Mouse (Mus musculus): Measurements from ENCODE around the gene Rpl27.
A peak's percentile ranks its signal among the peaks of the same experiment; 100 is the strongest.
"Not testable (repeated sequence)": the region's sequence is repeated elsewhere in the genome, so short reads cannot be mapped to it uniquely, and the experiment has no call there.

Gene Rpl27

DNA sequence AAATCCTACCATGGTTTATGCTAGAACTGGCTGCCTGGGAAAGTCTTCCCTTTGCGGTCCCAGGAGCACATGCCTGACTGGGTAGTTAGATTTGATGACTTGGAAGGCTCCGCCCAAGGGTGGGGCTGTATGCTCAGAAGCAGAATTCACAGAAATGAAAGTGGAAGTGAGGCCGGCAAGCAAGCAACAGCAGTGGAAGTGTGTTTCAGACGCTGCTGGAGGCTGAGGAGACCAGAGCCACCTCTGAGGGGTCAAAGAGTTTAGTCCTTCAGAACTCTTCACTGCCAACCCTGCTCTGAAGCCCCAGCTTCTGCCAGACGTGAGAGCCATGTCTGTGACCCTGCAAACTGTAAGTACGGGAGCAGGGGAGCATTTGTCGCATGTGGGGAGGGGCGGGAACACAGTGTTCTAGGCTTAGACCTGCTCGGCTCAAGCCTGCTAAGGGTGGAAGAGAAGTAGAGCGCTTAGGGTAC lies 6.2 kb downstream of the Rpl27 start, which contains the start of gene Ifi35:
Ifi35 (plus strand) TSS at position 134 of the 473 bp plus-strand sequence.
- peak; percentile 69 to 72 for DNase-seq

GRCm38 (mm10) chr11:101448899-101449298 lies 6.8 kb downstream of the Rpl27 start:
- no peak for DNase-seq

GRCm38 (mm10) chr11:101449596-101449995 lies 7.5 kb downstream of the Rpl27 start:
- DNase-seq = not testable (repeated sequence)

- peak; percentile 22 to 31 for DNase-seq
These were observed 8.3 kb downstream of the Rpl27 start for GRCm38 (mm10) chr11:101450394-101450793.

- no peak for DNase-seq
These were observed 9.4 kb downstream of the Rpl27 start for GRCm38 (mm10) chr11:101451536-101451935.

GRCm38 (mm10) chr11:101452093-101452774 lies 10.1 kb downstream of the Rpl27 start:
- DNase-seq = no peak

DNA sequence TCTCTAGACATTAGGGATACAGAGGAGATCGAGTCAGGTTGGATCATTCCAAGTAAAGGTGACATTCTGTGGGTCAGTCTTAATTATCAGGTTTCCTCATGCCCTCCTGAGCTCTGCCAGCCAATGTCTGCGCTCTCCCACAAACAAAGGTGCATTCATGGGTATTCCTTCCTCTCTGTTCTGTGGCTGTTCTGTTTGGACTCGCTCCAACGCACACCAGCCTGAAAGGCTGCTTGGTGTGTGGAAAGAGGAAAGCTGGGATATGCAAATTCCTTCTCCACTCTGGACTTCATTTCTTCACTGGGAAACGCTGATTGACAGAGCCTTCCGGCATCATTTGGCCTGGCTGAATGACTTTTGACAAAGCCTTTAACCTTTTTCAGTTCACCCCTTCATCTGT lies 12.6 kb downstream of the Rpl27 start:
- DNase-seq = no peak

DNA sequence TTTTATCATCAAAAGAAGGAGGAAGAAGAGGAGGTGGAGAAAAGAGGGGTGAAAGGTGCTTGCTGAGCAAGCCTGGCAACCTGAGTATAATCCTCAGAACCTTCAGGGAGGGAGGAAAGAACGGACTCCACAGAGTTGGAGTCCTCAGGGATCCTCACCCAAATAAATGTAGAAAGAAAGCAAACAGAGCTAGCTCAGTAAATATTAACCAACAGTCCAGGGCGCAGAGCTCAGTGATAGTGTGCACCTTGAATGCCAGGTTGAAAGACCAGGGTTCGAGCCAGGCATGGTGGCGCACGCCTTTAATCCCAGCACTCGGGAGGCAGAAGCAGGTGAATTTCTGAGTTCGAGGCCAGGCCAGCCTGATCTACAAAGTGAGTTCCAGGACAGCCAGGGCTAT lies 13.5 kb downstream of the Rpl27 start:
- DNase-seq = no peak

- no peak for DNase-seq
These were observed 15.5 kb downstream of the Rpl27 start for GRCm38 (mm10) chr11:101457631-101458030.

GRCm38 (mm10) chr11:101458217-101458616 lies 16.1 kb downstream of the Rpl27 start:
- no peak for DNase-seq

DNA sequence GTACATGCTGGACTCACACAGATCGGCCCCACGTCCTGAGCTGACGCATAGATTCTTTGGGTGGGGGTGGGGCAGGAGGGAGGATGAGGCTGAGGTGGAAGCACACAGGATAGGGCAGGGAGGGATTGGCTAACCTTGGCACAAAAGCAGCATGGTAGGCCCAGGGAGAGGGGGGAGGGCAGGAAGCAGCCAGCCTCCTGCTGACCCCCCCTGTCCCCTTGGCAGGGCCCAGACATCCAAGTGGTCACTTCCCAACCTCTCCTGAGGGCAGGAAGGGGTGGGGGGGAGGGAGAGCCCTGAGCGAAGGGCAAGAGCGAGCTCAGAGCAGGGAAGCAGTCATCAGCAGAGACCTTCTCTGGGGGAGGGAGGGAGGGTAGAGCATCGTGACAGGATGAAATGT lies 17.6 kb downstream of the Rpl27 start:
- DNase-seq = no peak

GRCm38 (mm10) chr11:101460321-101460720 lies 18.2 kb downstream of the Rpl27 start:
- DNase-seq = no peak

DNA sequence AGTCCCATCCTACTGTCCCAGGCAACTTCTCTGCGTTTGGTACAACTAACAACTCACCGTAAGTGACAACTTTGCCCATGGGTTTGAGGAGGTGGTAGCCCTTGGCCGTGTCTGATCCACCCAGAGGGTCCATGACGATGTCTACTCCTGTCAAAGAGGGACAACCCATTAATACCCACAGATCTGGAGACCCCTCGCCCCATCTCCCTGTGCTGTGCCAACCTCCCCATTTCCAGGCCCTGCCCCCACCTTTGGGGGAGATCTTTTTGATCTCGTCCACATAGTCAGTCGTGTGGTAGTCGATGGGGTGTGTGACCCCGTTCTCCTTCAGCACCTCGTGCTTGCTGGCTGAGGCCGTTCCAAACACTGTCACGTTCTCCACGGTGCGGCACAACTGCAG lies 20.0 kb downstream of the Rpl27 start:
- DNase-seq = no peak

DNA sequence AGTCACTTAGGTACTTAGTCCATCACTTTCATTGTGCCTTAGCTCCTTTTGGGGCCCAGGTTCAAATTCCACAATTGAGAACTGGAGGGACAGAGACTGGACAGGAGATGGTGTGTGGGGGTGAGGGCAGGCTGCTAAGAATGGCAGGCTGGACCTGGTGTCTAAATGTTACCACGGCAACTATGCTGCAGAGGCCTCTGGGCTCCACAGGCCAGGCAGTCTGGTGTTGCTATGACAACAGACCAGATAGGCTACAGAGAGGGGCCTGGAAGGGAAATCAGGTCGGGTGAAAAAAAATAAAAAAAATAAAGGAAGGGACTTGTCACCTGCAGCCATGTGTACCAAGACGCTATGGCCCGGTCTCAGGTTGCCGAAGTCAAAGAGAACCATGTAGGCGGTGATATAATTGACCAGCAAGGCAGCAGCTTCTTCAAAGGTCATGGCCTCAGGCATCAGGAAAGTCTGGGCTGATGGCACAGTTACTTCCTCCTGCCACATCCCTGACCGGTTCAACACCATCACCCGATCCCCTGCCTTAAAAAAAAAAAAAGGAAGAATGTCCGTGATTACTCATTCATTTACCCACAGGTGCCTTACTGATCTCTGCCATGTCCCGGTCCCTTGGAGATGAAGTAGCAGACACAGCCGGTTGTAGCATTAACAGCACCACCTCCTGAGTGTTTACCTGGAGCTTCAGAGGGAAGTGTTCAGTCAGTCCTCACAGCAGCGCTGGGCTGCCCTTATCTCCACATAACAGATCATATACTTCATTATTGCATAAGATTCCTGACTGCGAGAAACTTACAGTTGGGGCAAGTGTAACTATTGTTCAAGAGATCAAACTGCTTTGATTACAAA lies 20.7 kb downstream of the Rpl27 start:
- no peak for DNase-seq

DNA sequence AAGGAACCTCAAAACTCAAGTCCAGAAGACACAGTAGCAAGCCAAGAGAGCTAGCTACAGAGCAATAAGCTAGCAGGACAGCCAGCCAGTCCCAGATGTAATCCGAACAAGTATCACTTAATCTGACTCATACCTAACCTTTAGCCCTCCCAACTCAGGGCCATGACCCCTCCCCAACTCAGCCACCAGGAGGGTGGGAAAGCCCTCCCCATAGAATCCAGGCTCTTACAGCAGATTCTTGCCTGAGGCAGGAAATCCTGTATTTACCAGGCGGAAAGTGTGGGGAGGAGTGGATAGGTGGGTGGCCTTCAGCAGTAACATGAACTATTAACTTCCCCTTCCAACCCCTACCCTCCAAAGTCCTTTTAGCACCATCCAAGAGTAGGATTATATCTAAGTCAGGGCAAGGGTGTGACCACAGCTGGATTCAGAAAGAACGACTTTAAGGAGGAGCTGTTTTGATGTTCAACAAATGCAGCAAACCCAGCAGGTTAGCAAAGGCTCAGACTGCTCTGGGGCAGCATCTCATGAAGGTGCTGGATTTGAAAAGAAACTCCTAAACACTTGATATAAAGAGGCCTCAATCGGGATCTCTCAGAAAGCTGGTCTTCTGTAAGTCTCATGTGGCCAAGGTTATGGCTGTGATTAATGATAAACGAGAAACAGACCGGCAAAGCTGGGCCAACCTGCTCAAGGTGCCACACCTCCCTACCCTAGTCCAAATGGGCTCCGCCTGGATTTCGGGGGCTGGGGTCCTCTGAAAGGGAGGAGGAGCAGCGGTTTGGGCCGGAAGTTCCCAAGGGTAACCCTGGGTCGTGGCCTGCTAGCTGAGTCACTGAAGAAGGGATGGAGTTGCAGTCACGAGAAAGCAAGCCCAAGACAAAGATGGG lies 22.4 kb downstream of the Rpl27 start, which contains the start of gene Rnd2:
Rnd2 (plus strand) TSS at position 789 of the 890 bp plus-strand sequence.
- no peak for DNase-seq

DNA sequence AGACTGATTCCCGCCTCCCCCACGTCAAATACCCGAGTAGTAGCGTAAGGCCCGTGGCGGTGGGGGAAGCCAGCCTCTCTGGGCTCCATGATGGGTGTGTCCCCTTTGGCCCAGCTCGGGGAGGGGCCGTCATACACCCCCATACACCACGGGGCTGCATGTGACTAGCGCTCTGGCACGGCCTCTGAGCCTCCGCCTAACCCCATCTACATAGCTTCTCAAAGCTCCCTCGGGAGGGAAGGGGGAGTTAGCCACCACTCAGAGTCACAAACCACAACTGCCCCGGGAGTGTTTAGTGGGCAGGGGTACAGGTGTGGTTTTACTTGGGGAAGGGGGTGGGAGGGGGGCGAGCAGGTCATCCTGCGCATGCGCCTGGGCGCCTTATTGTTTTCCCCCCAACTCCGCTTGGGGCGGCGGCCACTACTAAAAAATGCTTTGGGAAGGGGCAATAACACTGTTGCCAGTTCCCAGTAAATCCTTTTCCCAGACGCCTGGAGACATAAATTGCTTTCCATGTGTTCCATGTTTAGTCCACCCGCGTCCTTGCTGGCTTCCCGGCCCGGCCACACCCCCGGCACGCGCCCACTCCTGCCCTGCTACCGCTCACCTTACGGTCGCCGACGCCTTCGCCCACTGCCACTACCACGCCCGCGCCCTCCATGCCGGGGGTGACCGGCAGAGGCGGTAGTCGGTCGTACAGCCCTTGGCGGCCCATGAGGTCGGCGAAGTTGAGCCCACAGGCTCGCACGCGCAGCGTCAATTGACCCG lies 23.2 kb downstream of the Rpl27 start:
- DNase-seq = peak; percentile 36 to 57

DNA sequence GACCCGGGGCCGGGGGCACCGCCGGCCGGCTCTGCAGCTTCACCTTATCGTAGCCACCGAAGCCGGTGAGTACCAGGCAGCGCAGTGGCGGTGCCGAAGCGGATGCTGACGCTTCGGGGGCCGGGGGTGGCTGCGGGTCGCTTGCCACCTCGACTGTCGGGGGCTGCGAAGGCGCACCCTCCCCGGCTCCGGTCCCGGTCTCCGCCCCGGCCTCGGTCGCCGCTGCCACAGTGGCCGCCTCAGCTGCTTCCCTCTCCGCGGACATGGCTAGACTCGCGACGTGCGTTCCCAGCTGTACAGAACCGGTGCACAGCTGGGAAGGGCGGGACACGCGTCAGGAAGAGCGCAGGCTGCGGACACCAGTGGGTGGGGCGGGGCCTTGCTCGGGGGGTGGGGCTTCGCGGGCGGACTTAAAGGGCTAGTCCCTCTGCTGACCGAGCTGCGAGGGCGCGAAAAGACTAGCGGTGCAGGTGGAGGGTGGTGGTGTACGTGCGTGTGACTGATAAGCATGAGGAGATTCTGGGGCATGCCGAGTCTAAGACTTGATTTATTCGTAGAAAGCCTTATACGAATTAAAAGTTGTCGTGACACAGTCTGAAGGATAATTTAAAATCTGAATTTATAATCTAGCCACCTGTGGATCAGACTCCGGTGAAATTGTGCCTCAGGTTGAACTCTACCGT lies 23.9 kb downstream of the Rpl27 start, which contains the start of gene Vat1:
Vat1 (minus strand) TSS at position 362 of the 683 bp plus-strand sequence.
- peak; percentile 69 to 73 for DNase-seq

- not testable (repeated sequence) for DNase-seq
These were observed 24.5 kb downstream of the Rpl27 start for GRCm38 (mm10) chr11:101466552-101466950.

DNA sequence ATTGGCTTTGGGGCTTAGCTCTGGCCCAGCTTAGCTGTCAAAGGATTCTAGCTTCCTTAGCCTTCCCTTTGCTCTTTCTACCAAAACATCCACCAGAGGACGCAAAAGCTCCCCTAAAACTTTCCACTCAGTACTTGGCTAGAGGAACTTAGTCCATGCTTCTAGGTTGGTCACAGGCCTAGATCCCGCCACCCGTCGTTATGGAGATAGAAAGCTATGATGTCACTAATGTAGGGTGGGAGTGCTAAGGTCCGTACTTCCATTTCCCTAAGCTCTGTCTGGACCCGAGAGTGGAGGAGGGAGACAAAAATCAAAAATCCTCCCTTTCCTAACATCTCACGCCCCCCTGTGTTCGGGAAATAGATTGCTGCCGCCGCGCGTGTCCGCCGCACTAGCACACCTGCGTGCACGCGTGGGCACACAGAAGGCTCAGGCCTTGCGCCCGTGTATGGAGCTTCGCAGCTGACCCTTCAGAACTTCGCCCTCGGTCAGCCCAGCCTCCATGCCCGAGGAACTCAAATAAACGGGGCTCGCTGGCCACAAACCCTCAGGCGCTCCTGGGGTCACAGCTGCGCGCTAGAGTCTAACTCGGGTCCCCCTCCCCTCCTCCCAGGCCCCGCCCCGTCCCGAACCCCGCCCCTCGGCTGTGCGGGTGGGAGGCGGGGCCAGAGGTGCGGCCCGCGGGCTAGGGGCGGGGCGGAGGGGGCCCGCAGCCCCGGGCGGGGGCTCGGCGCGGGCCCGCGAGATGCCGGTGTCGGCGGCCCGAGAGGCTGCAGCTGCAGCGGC lies 25.6 kb downstream of the Rpl27 start:
- peak; percentile 75 to 79 for DNase-seq

DNA sequence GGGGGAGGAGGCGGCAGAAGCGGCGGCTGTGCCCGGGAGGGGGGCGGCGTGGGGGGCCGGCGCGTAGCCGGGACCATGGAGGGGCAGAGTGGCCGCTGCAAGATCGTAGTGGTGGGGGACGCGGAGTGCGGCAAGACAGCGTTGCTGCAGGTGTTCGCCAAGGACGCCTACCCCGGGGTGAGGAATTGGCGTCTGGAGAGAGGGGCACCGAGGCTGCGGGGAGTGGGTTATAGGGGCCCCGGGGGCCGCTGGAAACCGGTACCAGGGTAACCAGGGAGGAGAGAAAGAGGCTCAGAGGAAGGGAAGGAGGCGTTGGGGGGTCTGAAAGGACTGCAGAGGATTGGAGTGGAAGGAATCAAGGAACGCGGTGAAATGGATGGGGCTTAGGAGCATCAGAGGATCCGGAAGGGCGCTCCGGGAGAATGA lies 26.2 kb downstream of the Rpl27 start:
- no peak for DNase-seq

Data from thymus, postnatal 36 days (tissue).